Mouse (Mus musculus): ENCODE results near the gene Ndel1. TPM values are rescaled to one million over a fixed set of nuclear protein-coding genes. Genes with fewer than 3 reads are reported as not detected.

The Ndel1 gene
- polyA plus RNA-seq, 1 experiment, result 27.9 TPM

- H3K36me3 ChIP-seq (ENCODE audit: control insufficient read depth, insufficient read depth), result peaks cover 27% of the 10 kb centered on the region
- H3K27me3 ChIP-seq (ENCODE audit: control insufficient read depth, insufficient read depth, insufficient read length), result no peaks in the 10 kb centered on the region
- H3K4me3 ChIP-seq (ENCODE audit: insufficient read depth, poor library complexity, severe bottlenecking), result no peak overlapping the region
- no peak overlapping the region for H3ac ChIP-seq (ENCODE audit: control insufficient read depth, insufficient read length, low read depth)
- TF ChIP-seq CEBPB (IDR thresholded peaks at IDR 0.05; ENCODE audit: low read depth) (no peak), MYOG (IDR thresholded peaks at IDR 0.05; ENCODE audit: control insufficient read depth, extremely low read depth, insufficient read length) (no peak)
- H3K79me2 ChIP-seq (ENCODE audit: control insufficient read depth, insufficient read depth), result peaks cover 25% of the 10 kb centered on the region
- peaks cover 15% of the 10 kb centered on the region for H3K79me3 ChIP-seq (ENCODE audit: low read depth)
Observed at GRCm38 (mm10) chr11:68906461-68906790, 34.8 kb upstream of the Ndel1 start.

- Histone ChIP-seq H3ac (ENCODE audit: control insufficient read depth, insufficient read length, low read depth) (no peak overlapping the region), H3K79me3 (ENCODE audit: low read depth) (peaks cover 15% of the 10 kb centered on the region), H3K79me2 (ENCODE audit: control insufficient read depth, insufficient read depth) (peaks cover 26% of the 10 kb centered on the region), H3K27me3 (ENCODE audit: control insufficient read depth, insufficient read depth, insufficient read length) (no peaks in the 10 kb centered on the region), H3K36me3 (ENCODE audit: control insufficient read depth, insufficient read depth) (peaks cover 27% of the 10 kb centered on the region), H3K4me3 (ENCODE audit: insufficient read depth, poor library complexity, severe bottlenecking) (no peak overlapping the region)
- TF ChIP-seq CTCF (IDR thresholded peaks at IDR 0.05; ENCODE audit: control insufficient read depth, insufficient read depth, insufficient read length) (no peak), MAX (IDR thresholded peaks at IDR 0.05) (no peak), MYOG (IDR thresholded peaks at IDR 0.05; ENCODE audit: control insufficient read depth, extremely low read depth, insufficient read length) (no peak), MYOD1 (IDR thresholded peaks at IDR 0.05; ENCODE audit: control insufficient read depth, insufficient read length, low read depth) (no peak), FOSL1 (IDR thresholded peaks at IDR 0.05; ENCODE audit: insufficient read depth, low read length, poor library complexity, severe bottlenecking) (no peak), CEBPB (IDR thresholded peaks at IDR 0.05; ENCODE audit: low read depth) (no peak), USF1 (IDR thresholded peaks at IDR 0.05; ENCODE audit: low read depth) (no peak)
Observed at GRCm38 (mm10) chr11:68905665-68906460, 34.2 kb upstream of the Ndel1 start.

- H3K4me3 ChIP-seq (ENCODE audit: insufficient read depth, poor library complexity, severe bottlenecking), result no peak overlapping the region
- no peak overlapping the region for H3ac ChIP-seq (ENCODE audit: control insufficient read depth, insufficient read length, low read depth)
- no peak for TF ChIP-seq MYOG (IDR thresholded peaks at IDR 0.05; ENCODE audit: control insufficient read depth, extremely low read depth, insufficient read length)
- no peak for TF ChIP-seq MYOD1 (IDR thresholded peaks at IDR 0.05; ENCODE audit: control insufficient read depth, insufficient read length, low read depth)
- TF ChIP-seq FOSL1 (IDR thresholded peaks at IDR 0.05; ENCODE audit: insufficient read depth, low read length, poor library complexity, severe bottlenecking), result no peak
- TF ChIP-seq MAX (IDR thresholded peaks at IDR 0.05), result no peak
- no peak for TF ChIP-seq CEBPB (IDR thresholded peaks at IDR 0.05; ENCODE audit: low read depth)
- TF ChIP-seq CTCF (IDR thresholded peaks at IDR 0.05; ENCODE audit: control insufficient read depth, insufficient read depth, insufficient read length), result no peak
- no peak for TF ChIP-seq USF1 (IDR thresholded peaks at IDR 0.05; ENCODE audit: low read depth)
- H3K79me3 ChIP-seq (ENCODE audit: low read depth), result peaks cover 15% of the 10 kb centered on the region
- no peaks in the 10 kb centered on the region for H3K27me3 ChIP-seq (ENCODE audit: control insufficient read depth, insufficient read depth, insufficient read length)
- H3K79me2 ChIP-seq (ENCODE audit: control insufficient read depth, insufficient read depth), result peaks cover 26% of the 10 kb centered on the region
- H3K36me3 ChIP-seq (ENCODE audit: control insufficient read depth, insufficient read depth), result peaks cover 27% of the 10 kb centered on the region
Observed at GRCm38 (mm10) chr11:68905138-68905531, 33.5 kb upstream of the Ndel1 start.

GRCm38 (mm10) chr11:68904375-68905137 lies 32.9 kb upstream of the Ndel1 start:
- H3ac ChIP-seq (ENCODE audit: control insufficient read depth, insufficient read length, low read depth), result no peak overlapping the region
- H3K4me3 ChIP-seq (ENCODE audit: insufficient read depth, poor library complexity, severe bottlenecking), result no peak overlapping the region
- peaks cover 26% of the 10 kb centered on the region for H3K79me2 ChIP-seq (ENCODE audit: control insufficient read depth, insufficient read depth)
- TF ChIP-seq CTCF (IDR thresholded peaks at IDR 0.05; ENCODE audit: control insufficient read depth, insufficient read depth, insufficient read length) (no peak), MAX (IDR thresholded peaks at IDR 0.05) (no peak), USF1 (IDR thresholded peaks at IDR 0.05; ENCODE audit: low read depth) (no peak), CEBPB (IDR thresholded peaks at IDR 0.05; ENCODE audit: low read depth) (no peak)
- no peaks in the 10 kb centered on the region for H3K27me3 ChIP-seq (ENCODE audit: control insufficient read depth, insufficient read depth, insufficient read length)
- H3K79me3 ChIP-seq (ENCODE audit: low read depth), result peaks cover 15% of the 10 kb centered on the region
- peaks cover 27% of the 10 kb centered on the region for H3K36me3 ChIP-seq (ENCODE audit: control insufficient read depth, insufficient read depth)

GRCm38 (mm10) chr11:68903775-68904174 lies 32.1 kb upstream of the Ndel1 start:
- Histone ChIP-seq H3K27me3 (ENCODE audit: control insufficient read depth, insufficient read depth, insufficient read length) (no peaks in the 10 kb centered on the region), H3K79me3 (ENCODE audit: low read depth) (peaks cover 15% of the 10 kb centered on the region), H3K79me2 (ENCODE audit: control insufficient read depth, insufficient read depth) (peaks cover 26% of the 10 kb centered on the region), H3K36me3 (ENCODE audit: control insufficient read depth, insufficient read depth) (peaks cover 27% of the 10 kb centered on the region), H3ac (ENCODE audit: control insufficient read depth, insufficient read length, low read depth) (no peak overlapping the region), H3K4me3 (ENCODE audit: insufficient read depth, poor library complexity, severe bottlenecking) (no peak overlapping the region)
- TF ChIP-seq CEBPB (IDR thresholded peaks at IDR 0.05; ENCODE audit: low read depth) (no peak), MAX (IDR thresholded peaks at IDR 0.05) (no peak), CTCF (IDR thresholded peaks at IDR 0.05; ENCODE audit: control insufficient read depth, insufficient read depth, insufficient read length) (no peak), MYOG (IDR thresholded peaks at IDR 0.05; ENCODE audit: control insufficient read depth, extremely low read depth, insufficient read length) (no peak), MYOD1 (IDR thresholded peaks at IDR 0.05; ENCODE audit: control insufficient read depth, insufficient read length, low read depth) (no peak), USF1 (IDR thresholded peaks at IDR 0.05; ENCODE audit: low read depth) (no peak), FOSL1 (IDR thresholded peaks at IDR 0.05; ENCODE audit: insufficient read depth, low read length, poor library complexity, severe bottlenecking) (no peak)

Data from C2C12 (cell line).